Mouse (Mus musculus) brain, embryonic 14.5 days (tissue): ENCODE data around the gene Hs1bp3. TPM values are rescaled to one million over a fixed set of nuclear protein-coding genes. Genes with fewer than 3 reads are reported as not detected.
A peak's percentile ranks its signal among the peaks of the same experiment; 100 is the strongest.

Source experiments
- DNase-seq: peaks from one replicate; pipeline ENCODE4 v3.0.0-alpha.2; 2011; ENCODE audit warnings: low read depth
- CTCF ChIP-seq: fragments of 200-500 bp; IDR thresholded peaks from 2 replicates; pipeline ENCODE4 v1.5.1; 2012; ENCODE audit warnings: inconsistent platforms, mild to moderate bottlenecking, moderate library complexity, borderline replicate concordance; ENCODE audit not compliant: insufficient read depth, insufficient read length; ENCODE audit errors: extremely low read depth
- POLR2A ChIP-seq: fragments of 200-500 bp; IDR thresholded peaks from 2 replicates; pipeline ENCODE4 v1.6.1; 2012; ENCODE audit warnings: mild to moderate bottlenecking, inconsistent platforms, borderline replicate concordance; ENCODE audit not compliant: poor library complexity, insufficient read depth, insufficient read length, severe bottlenecking; ENCODE audit errors: extremely low read depth
- polyA plus RNA-seq: library from polyadenylated mRNA; depleted of rRNA; stranded (reverse); fragments of >200 nt; gene quantifications from 2 replicates; pipeline ENCODE4 v1.2.3, GENCODE M21; 2012

Hs1bp3 gene
- polyA plus RNA-seq, 1 experiment: 11.7 TPM

DNA sequence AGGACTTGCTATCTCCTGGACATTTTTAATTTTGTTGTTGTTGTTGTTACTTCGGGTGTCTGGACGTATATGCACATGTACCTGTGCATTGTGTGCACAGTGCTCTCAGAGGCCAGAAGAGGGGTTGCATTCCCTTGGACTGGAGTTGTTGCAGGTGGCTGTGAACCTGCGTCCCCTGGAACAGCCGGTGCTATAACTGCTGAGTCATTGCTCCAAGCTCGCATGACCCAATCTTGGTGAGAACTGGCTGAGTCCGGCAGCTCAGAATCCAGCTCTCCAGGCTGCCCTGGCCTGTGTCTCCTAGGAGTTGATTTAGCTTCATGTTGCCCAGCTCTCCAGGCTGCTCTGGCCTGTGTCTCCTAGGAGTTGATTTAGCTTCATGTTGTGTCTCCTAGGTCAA lies 27.8 kb downstream of the Hs1bp3 start:
- TF ChIP-seq POLR2A: no peak
- no peak for TF ChIP-seq CTCF
- no peak for DNase-seq

DNA sequence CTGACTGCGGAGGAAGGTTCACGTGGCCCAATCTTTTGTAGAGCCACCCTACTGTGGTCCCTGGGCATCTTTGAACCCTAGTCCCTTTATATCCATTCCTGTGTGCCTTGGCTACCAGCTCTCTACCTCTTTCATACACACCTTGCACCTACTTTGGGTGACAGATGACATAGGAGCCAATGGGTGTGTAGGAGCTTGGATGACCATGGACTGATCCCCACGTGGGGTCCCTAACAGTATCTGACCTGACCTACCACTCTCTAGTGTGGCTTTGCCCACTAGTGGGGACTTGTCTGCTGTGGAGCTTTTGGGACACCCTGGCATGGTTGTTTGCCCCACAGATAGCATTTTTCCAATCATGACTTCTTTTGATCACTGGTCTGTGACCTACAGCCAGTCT lies 30.1 kb downstream of the Hs1bp3 start:
- TF ChIP-seq CTCF (no peak), POLR2A (no peak)
- DNase-seq: no peak

DNA sequence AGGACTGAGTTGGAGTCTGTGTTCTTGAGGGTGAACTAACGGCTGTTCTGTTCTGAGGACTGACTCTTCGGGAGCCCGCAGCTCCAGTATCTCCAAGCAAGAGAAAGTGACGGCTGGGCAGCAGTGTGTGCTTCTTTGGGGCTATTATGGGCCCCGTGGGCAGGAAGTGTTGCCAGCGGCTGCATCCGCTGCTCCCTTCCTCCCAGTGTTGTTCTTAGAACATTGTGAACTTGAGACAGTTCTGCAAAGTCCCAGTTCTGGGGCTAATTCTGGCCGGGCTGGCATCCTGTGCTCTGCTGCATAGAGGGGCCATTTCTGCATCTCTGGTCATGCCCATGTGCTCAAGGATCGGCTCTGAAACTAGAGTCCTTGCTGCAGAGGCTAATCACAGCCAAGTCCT lies 31.7 kb downstream of the Hs1bp3 start:
- TF ChIP-seq POLR2A: no peak
- TF ChIP-seq CTCF: no peak
- DNase-seq: no peak

DNA sequence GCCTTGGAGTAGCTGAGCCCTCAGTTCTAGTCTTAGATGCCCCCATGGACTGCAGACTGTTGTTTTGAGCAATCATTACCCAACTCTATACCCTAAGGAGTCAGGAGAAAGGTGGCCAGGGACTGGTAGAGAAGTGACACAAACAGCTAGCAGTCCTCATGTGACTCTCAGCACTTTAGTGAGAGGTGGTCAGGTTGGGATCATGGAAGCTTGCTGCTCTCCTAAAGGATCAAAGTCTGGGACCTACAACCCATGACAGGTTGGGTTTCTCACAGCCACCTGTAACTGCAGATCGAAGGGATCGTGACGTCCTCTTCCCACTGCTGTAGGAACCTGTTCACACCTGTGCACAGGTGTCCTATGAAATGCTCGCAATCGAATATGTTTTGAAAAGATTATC lies 32.3 kb downstream of the Hs1bp3 start:
- TF ChIP-seq CTCF (no peak), POLR2A (no peak)
- DNase-seq: no peak

DNA sequence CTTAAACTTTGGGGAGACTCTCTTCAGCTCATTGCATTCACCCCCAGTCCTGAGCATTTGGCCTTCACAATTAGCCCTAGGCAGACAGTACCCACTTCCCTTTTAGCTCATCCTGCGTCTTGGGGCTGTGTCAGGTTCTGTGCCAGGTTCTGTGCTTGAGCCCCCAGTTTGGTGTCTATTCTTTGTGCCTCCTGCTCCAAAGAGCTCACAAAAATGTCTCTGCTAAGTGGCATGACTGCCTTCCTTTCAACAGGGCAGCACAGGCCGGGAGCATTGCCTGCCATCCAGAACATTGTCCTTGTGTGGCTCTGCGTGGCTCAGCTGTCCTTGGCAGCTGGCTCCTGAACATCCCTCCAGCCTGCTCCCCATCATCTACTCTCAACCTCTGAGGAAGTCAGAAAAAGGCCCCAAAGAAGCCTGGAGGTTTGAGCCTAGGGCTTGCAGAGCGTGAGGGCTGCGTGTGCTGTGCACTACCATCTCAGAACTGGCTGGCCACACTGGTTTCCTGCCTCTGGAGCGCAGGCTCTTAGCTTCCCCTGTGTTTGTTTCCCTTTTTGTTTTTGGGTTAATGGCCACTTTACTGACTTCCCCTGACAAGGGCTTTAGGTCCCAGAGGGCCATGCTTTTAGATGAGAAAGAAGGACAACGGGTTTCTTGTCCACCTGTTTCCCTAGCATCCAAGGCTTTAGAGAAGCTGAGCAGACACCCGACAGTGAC lies 34.7 kb downstream of the Hs1bp3 start:
- no peak for DNase-seq
- TF ChIP-seq POLR2A: no peak
- no peak for TF ChIP-seq CTCF

DNA sequence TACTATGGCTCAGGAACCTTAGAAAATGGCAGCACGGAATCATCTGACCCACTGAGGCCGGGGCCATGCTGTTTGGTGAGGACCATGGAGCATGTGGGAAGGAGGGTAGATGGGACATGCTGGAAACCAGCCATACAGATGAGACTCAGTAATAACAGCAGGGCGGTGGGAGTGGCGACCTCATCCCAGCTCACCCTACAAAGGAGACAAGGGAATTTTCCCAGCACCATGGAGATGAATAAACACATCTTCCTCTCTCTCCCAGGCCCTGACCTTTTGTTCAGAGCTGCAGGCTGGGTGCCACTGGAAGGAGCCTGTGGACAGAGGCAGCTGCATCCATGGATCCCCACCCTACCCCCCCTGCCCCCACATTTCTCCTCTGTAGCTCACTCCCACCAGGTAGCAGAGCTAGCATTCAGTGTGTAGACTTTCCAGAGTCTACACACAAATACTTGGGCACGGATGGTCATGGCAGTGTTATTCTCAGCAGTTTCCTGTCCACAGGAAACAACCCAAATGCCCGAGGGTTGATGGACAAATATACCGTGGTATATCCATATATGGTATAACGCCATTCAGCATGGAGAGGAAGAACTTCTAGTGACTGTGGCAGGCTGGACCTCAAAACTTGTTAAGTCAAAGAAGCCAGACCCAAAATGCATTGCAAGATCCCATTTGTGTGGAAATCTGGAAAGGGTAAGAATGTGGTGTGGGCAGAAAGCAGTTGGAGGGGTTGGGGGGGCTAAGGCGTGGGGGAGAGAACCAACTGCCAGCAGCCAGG lies 35.7 kb downstream of the Hs1bp3 start:
- no peak for DNase-seq
- TF ChIP-seq CTCF (no peak), POLR2A (no peak)

DNA sequence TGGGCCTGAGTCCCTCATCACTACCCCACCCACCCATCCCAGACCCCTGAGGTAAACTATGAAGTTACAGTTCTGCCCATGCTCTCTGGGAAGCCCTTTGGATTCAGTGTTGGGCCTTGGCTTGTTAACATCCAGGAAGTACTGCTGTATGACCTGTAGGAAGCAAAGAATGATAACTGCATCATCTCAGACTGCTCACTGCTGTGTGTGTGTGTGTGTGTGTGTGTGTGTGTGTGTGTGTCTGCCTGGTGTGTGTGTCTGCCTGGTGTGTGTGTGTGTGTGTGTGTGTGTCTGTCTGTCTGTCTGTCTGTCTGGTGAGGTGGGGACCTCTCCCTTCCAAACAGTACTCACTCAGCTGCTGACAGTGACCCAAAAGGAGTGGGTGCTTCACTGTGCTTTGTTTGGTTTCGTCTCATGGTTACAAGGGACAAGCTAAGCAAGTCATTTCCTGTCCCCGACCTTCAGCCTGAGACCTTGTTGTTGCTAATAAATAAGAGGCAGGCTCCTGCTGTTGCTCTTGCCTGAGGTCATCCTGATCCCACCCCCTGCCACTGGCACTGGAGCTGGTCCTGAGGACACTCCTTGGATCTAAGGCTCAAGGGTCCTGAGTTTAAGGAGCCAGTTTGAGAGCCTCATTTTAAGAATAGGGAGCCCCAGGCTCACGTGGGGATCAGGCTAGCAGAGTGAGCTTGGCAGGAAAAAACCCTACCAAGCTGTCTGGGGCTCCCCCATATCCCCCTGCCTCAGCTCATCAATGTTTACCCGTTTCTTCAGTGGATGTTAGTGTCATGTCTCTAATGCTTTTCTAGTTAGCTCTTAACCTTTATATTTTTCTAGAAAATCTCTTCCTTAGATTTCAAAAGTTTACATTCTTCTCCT lies 38.0 kb downstream of the Hs1bp3 start:
- DNase-seq: no peak
- TF ChIP-seq CTCF (no peak), POLR2A (no peak)

DNA sequence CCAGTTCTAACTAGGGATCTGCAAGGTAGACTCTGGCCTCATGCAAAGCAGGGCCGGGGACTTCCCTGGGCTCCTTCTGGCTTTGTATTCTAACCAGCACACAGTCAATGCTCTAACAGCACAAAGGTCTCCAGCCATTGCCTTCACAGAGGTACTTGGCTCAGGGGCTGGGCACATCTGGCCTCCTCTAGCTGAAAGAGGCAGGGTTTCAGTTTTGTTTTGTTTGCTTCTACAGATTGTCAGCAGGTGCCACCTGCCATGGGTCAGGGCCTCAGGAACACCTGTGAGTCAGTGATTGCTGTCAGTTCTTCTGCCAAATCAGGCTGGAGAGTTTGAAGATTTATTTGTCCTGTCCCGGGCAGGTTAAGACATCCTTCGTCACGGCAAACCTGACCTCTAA lies 39.8 kb downstream of the Hs1bp3 start:
- TF ChIP-seq POLR2A: no peak
- no peak for TF ChIP-seq CTCF
- no peak for DNase-seq

DNA sequence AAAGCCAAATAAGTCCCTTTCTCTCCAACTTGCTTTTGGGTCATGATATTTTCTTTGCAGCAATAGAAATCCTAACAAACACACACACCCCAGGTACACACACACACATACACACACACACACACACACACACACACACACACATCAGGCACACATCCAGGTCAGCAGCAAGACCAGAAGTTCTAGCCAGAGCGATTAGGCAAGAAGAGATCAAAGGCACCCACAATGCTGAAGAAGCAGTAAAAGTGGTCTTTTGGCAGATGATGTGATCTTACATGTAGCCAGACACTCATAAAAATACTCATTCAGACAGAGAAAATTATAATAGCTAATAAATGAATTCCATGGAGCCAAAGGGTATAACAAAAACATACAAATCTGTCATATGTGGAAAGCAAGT lies 41.0 kb downstream of the Hs1bp3 start:
- TF ChIP-seq POLR2A (no peak), CTCF (no peak)

DNA sequence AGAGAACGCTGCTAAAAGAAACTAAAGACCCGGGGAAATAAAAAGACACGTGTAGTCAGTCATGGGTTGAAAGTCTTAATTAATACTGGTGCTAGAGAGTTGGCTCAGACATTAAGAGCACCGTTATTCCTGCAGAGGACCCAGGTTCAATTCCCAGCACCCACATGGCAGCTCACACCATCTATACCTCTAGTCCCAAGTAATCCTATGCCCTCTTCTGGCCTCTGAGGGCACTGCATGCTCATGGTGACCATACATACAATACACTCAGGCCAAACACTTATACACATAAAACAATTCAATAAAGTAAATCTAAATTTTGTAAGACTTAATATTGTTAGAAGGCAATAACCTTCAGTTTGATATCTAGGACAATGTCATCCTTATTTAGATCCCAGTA lies 41.8 kb downstream of the Hs1bp3 start:
- TF ChIP-seq POLR2A (no peak), CTCF (no peak)
- no peak for DNase-seq

More for the DNA sequence above, 41.0 kb downstream of the Hs1bp3 start:
- no peak for DNase-seq

DNA sequence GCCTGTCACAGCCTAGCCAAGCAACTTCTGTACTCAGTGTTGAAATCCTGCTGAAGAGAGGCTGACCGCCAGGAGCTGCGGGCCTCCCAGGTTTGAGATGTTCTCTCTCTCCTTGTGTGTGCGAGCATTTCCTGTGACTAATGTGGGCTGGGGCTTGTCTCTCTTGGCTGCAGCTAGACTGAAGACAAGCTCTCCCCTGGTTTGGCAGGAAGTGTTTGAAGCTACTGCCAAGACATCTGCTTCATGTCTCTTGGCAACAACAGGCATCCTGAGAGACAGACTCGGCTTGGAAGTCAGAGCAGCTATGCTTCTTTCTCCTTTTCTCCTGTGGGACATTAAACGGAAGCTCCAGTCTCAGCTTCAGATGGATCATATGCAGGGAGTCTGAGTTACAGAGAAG lies 44.2 kb downstream of the Hs1bp3 start:
- TF ChIP-seq POLR2A (no peak), CTCF (no peak)
- DNase-seq: peak; percentile 94
